ENCODE assay signal across 8 mouse cellular contexts in genomic region chr2:122701871-122702180, GRCm38 (mm10). TPM values are rescaled to one million over a fixed set of nuclear protein-coding genes. Genes with fewer than 3 reads are reported as not detected.
A peak's percentile ranks its signal among the peaks of the same experiment; 100 is the strongest.
DNase-seq lines count a peak whose midpoint lies in the region; ATAC-seq and TF ChIP-seq lines count a peak whose summit lies in the region.

No protein-coding gene starts in this region.

- no peaks in the 10 kb centered on the region; the same call in 1 of the 2 replicates for H3K4me1 ChIP-seq in kidney, adult 2 months (ENCODE audit: control insufficient read depth, insufficient read depth, low read length)
- peaks cover 16% of the 10 kb centered on the region for H3K4me1 ChIP-seq in bone marrow macrophage, adult 2 months (ENCODE audit: control insufficient read depth, insufficient read depth, low read length)
- H3K4me1 ChIP-seq in heart, embryonic 16.5 days (ENCODE audit: control insufficient read depth, insufficient read depth, low read length): peaks cover 12% of the 10 kb centered on the region
- H3K4me1 ChIP-seq in liver, embryonic 16.5 days (ENCODE audit: control insufficient read depth, low read depth, low read length): no peaks in the 10 kb centered on the region

- under 1% methylated on average over 15 of the region's 15 CpGs for WGBS in kidney, adult 2 months
- WGBS in heart, embryonic 16.5 days: under 1% methylated on average over 15 of the region's 15 CpGs
- WGBS in liver, embryonic 16.5 days (ENCODE audit: insufficient replicate concordance): under 1% methylated on average over 15 of the region's 15 CpGs

- no peak; the same call in 1 of the 2 replicates for ATAC-seq in heart, embryonic 16.5 days (replicated peaks; ENCODE audit: extremely low read depth, insufficient read depth, low FRiP score)
- ATAC-seq in liver, embryonic 16.5 days (ENCODE audit: low read depth): no peak
- ATAC-seq in frontal cortex, adult (ENCODE audit: low TSS enrichment): no peak; the same call in 1 of the 2 replicates

- no peaks in the 10 kb centered on the region for H3K9me3 ChIP-seq in heart, embryonic 16.5 days (replicated peaks; ENCODE audit: control insufficient read depth, low read length)
- no peaks in the 10 kb centered on the region for H3K9me3 ChIP-seq in liver, embryonic 16.5 days (replicated peaks; ENCODE audit: control insufficient read depth, low read length)

- H3K36me3 ChIP-seq in kidney, adult 2 months (ENCODE audit: control insufficient read depth, insufficient read depth, low read length): no peaks in the 10 kb centered on the region
- H3K36me3 ChIP-seq in heart, embryonic 16.5 days (ENCODE audit: control insufficient read depth, insufficient read depth): no peaks in the 10 kb centered on the region
- no peaks in the 10 kb centered on the region for H3K36me3 ChIP-seq in liver, embryonic 16.5 days (ENCODE audit: control insufficient read depth, insufficient read depth)

- peak overlapping the region; percentile 78 for H3K4me3 ChIP-seq in kidney, adult 2 months (ENCODE audit: insufficient read depth, low read depth, low read length)
- peak overlapping the region; percentile 69 for H3K4me3 ChIP-seq in bone marrow macrophage, adult 2 months (ENCODE audit: insufficient read depth, low read length)
- peak overlapping the region; percentile 82 for H3K4me3 ChIP-seq in heart, embryonic 16.5 days (ENCODE audit: low read length)
- H3K4me3 ChIP-seq in liver, embryonic 16.5 days (ENCODE audit: low read depth, low read length): peak overlapping the region; percentile 61

- peak; percentile 49 for DNase-seq in kidney, adult 2 months
- DNase-seq in kidney, postnatal 10 days: no peak
- no peak for DNase-seq in left cerebral cortex, adult 8-10 months (ENCODE audit: low spot score in 2 of 2)
- no peak for DNase-seq in layer of hippocampus, adult 8-10 months (ENCODE audit: low spot score in 2 of 2)

- no peak for TF ChIP-seq CTCF in kidney, adult 2 months (conservative IDR thresholded peaks at IDR 0.05; ENCODE audit: insufficient read depth, insufficient read length, low read depth, low read length)
- no peak for TF ChIP-seq CTCF in bone marrow macrophage, adult 2 months (IDR thresholded peaks at IDR 0.05; ENCODE audit: low read depth, low read length)

- H3K4me2 ChIP-seq in heart, embryonic 16.5 days (ENCODE audit: low read depth, low read length): peak overlapping the region; percentile 92
- peak overlapping the region; percentile 34 for H3K4me2 ChIP-seq in liver, embryonic 16.5 days (ENCODE audit: low read depth, low read length)

- no peak for TF ChIP-seq POLR2A in kidney, adult 2 months (IDR thresholded peaks at IDR 0.05; ENCODE audit: low read depth, low read length)
- TF ChIP-seq POLR2A in bone marrow macrophage, adult 2 months (IDR thresholded peaks at IDR 0.05; ENCODE audit: borderline replicate concordance, low read depth, low read length): no peak

- H3K27ac ChIP-seq in kidney, adult 2 months (ENCODE audit: insufficient read depth, low read depth, low read length): peak overlapping the region; percentile 2; the same call in 1 of the 2 replicates
- no peak overlapping the region for H3K27ac ChIP-seq in bone marrow macrophage, adult 2 months (ENCODE audit: insufficient read depth, low read depth, low read length)
- H3K27ac ChIP-seq in heart, embryonic 16.5 days (ENCODE audit: low read length): peak overlapping the region; percentile 74
- no peak overlapping the region for H3K27ac ChIP-seq in liver, embryonic 16.5 days (ENCODE audit: low read length)

- H3K9ac ChIP-seq in heart, embryonic 16.5 days (ENCODE audit: low read length): peak overlapping the region; percentile 87
- H3K9ac ChIP-seq in liver, embryonic 16.5 days (ENCODE audit: low read depth, low read length): peak overlapping the region; percentile 47; the same call in 1 of the 2 replicates

- no peaks in the 10 kb centered on the region for H3K27me3 ChIP-seq in kidney, adult 2 months (replicated peaks; ENCODE audit: control insufficient read depth, insufficient read depth, low read length)
- no peaks in the 10 kb centered on the region for H3K27me3 ChIP-seq in heart, embryonic 16.5 days (ENCODE audit: control insufficient read depth, insufficient read depth, low read length)
- H3K27me3 ChIP-seq in liver, embryonic 16.5 days (ENCODE audit: control insufficient read depth, insufficient read depth, low read depth, low read length): peaks cover 30% of the 10 kb centered on the region

RNA-seq across cellular contexts. Expression of gene Slc30a4, which starts 0.6 kb away (rescaled TPM):
- 5.7 and 6.2 TPM in 2 replicates for polyA plus RNA-seq in kidney, adult 2 months (2012; rRNA removed)
- 6.6 and 7.7 TPM in 2 replicates for polyA plus RNA-seq in bone marrow macrophage, adult 2 months (2012; ENCODE audit: insufficient read depth, insufficient read length, missing spikeins)
- 4.6 and 4.7 TPM in 2 replicates for polyA plus RNA-seq in heart, embryonic 16.5 days (2015; fragmentation: Nextera tagmentation; extraction: Ambion mirVana)
- polyA plus RNA-seq in liver, embryonic 16.5 days (2015; fragmentation: Nextera tagmentation; extraction: Ambion mirVana): 0.98 and 1.0 TPM in 2 replicates
- 10 to 100 TPM; 40.4 to 51.6 (median 45.3) TPM for total RNA-seq in left cerebral cortex, adult 8-10 months (2022)
- 10 to 100 TPM; 30.2 to 35.3 (median 33.0) TPM for total RNA-seq in layer of hippocampus, adult 8-10 months (2022)

RNA-seq across cellular contexts. Expression of gene Bloc1s6, which starts 36.5 kb away (rescaled TPM):
- 28.4 and 29.2 TPM in 2 replicates for polyA plus RNA-seq in kidney, adult 2 months (2012; rRNA removed)
- polyA plus RNA-seq in bone marrow macrophage, adult 2 months (2012; ENCODE audit: insufficient read depth, insufficient read length, missing spikeins): 48.0 and 48.8 TPM in 2 replicates
- 36.0 and 36.9 TPM in 2 replicates for polyA plus RNA-seq in heart, embryonic 16.5 days (2015; fragmentation: Nextera tagmentation; extraction: Ambion mirVana)
- 15.5 and 16.5 TPM in 2 replicates for polyA plus RNA-seq in liver, embryonic 16.5 days (2015; fragmentation: Nextera tagmentation; extraction: Ambion mirVana)
- 10 to 100 TPM; 27.0 to 39.2 (median 29.5) TPM for total RNA-seq in left cerebral cortex, adult 8-10 months (2022)
- total RNA-seq in layer of hippocampus, adult 8-10 months (2022): 10 to 100 TPM; 19.5 to 24.1 (median 21.1) TPM

Comparison
In these comparisons a context has a peak if more than half of its experiments do, and no peak if none do; other contexts are left out.
1. H3K27ac ChIP-seq: peak in kidney, adult 2 months (single experiment) and heart, embryonic 16.5 days (single experiment); none in bone marrow macrophage, adult 2 months (single experiment) and liver, embryonic 16.5 days (single experiment).
2. Peak in every context shown above with its lines, with median percentiles within 50 percentile points of each other: H3K4me3 ChIP-seq.